Mouse (Mus musculus) hindbrain, embryonic 16.5 days (tissue): ENCODE data around the gene Mpped2. TPM values are rescaled to one million over a fixed set of nuclear protein-coding genes. Genes with fewer than 3 reads are reported as not detected.
A peak's percentile ranks its signal among the peaks of the same experiment; 100 is the strongest.

Experiments used
- ATAC-seq: fragments of 200-750 bp; cut with Nextera tagmentation; 2 replicates; pipeline ENCODE4 v1.8.0; 2017; ENCODE audit warnings: moderate TSS enrichment, moderate library complexity
- H3K27ac ChIP-seq: fragments of 300-500 bp; sonication (generic); 2 replicates; pipeline ENCODE4 v1.5.1; 2014; ENCODE audit warnings: low read depth, mild to moderate bottlenecking, control low read depth, low read length, moderate library complexity
- H3K27me3 ChIP-seq: fragments of 300-500 bp; sonication (generic); replicated peaks from 2 replicates; pipeline ENCODE4 v1.6.1; 2014; ENCODE audit warnings: low read length; ENCODE audit not compliant: control insufficient read depth, insufficient read depth
- H3K36me3 ChIP-seq: fragments of 300-500 bp; sonication (generic); 2 replicates; pipeline ENCODE4 v1.6.1; 2014; ENCODE audit warnings: mild to moderate bottlenecking, low read length, moderate library complexity, mixed read lengths; ENCODE audit not compliant: control insufficient read depth, insufficient read depth
- H3K4me1 ChIP-seq: fragments of 300-500 bp; sonication (generic); 2 replicates; pipeline ENCODE4 v1.6.1; 2014; ENCODE audit warnings: low read depth, low read length; ENCODE audit not compliant: control insufficient read depth, insufficient read depth
- H3K4me2 ChIP-seq: fragments of 300-500 bp; sonication (generic); 2 replicates; pipeline ENCODE4 v1.6.1; 2014; ENCODE audit warnings: mild to moderate bottlenecking, low read length, control low read depth, moderate library complexity
- H3K4me3 ChIP-seq: fragments of 300-500 bp; sonication (generic); 2 replicates; pipeline ENCODE4 v1.5.1; 2014; ENCODE audit warnings: mild to moderate bottlenecking, low read length, control low read depth, moderate library complexity
- H3K9ac ChIP-seq: fragments of 300-500 bp; sonication (generic); 2 replicates; pipeline ENCODE4 v1.6.1; 2014; ENCODE audit warnings: low read depth, mild to moderate bottlenecking, control low read depth, low read length, moderate library complexity
- H3K9me3 ChIP-seq: fragments of 300-500 bp; sonication (generic); 2 replicates; pipeline ENCODE4 v1.6.1; 2014; ENCODE audit warnings: mild to moderate bottlenecking, low read length, moderate library complexity; ENCODE audit not compliant: control insufficient read depth
- WGBS: fragments of 180-500 bp; shearing (Covaris S2); extraction: QIAGEN DNeasy Blood & Tissue Kit; methylation state at CpG from one replicate; pipeline ENCODE4 v1.1.7; 2014; 5-methylcytosine and 5-hydroxymethylcytosine counted together
- polyA plus RNA-seq: library from polyadenylated mRNA; unstranded; fragments of >200 nt; fragmentation: Nextera tagmentation; extraction: Ambion mirVana; gene quantifications from 2 replicates; pipeline ENCODE4 v1.2.1, GENCODE M21; 2015

Gene Mpped2
- polyA plus RNA-seq: 112 and 122 TPM in 2 replicates

DNA sequence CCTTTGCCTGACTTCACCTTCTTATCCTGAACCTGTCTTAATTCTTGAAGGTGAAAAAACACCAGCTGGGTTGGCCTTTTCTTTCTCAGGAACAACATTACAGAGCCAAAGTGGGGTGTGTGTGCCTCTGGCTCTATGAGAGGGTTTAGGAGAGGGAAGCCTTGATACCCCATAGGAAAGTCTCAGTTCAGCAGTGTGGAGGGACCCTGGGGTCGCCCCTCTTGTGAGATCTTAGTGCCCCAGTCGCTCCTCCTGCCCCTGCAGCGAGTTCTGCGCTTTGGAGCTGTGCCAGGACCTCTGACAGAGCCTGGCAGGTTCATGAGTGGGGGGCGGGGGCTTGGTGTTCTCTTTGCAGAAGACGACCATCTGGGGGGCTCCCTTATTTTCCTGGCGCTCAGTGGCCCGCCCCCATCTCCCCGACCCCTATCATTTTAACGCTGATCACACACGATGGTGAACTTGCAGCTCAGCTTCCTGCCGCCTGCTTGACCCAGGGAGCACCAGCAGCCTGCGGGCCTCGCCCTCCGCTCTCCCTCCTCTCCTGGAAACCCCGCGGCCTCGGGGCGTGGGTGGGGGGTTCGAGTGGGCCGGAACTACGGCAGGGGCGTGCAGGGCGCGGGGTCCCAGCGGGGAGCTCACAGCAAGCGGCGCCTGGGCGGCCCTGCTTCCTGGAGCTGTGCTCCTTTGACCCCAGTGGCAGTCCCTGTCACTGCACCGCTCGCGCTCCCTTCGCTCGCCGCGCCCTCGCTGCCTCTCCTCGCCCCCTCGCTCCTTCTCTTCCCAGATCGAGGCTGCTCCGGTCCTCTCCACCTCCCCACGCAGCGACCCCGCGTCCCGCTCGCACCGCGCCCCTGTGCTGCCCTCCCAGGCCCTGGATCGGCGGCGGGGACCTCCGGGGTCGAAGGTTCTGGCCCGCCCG lies at the start of gene Mpped2:
Gene Mpped2 (plus strand): TSS at position 487 of the 919 bp plus-strand sequence.
- H3K27me3 ChIP-seq: no peaks in the 10 kb centered on the region
- under 1% methylated on average over 51 of the region's 56 CpGs for WGBS
- peak within 1 kb of the TSS; percentile 87 for H3K4me3 ChIP-seq
- ATAC-seq: peak; percentile 63
- H3K36me3 ChIP-seq: no peaks in the 10 kb centered on the region
- no peaks in the 10 kb centered on the region for H3K9me3 ChIP-seq
- peak within 1 kb of the TSS; percentile 96 for H3K27ac ChIP-seq
- H3K4me1 ChIP-seq: peaks cover 13% of the 10 kb centered on the region
- H3K4me2 ChIP-seq: peak within 1 kb of the TSS; percentile 93
- peak within 1 kb of the TSS; percentile 98 for H3K9ac ChIP-seq

GRCm38 (mm10) chr2:106644782-106645181 lies 48.3 kb upstream of the Mpped2 start:
- Histone ChIP-seq H3K4me3 (no peak overlapping the region), H3K9me3 (no peaks in the 10 kb centered on the region), H3K27me3 (no peaks in the 10 kb centered on the region), H3K4me1 (no peaks in the 10 kb centered on the region), H3K9ac (no peak overlapping the region), H3K36me3 (no peaks in the 10 kb centered on the region), H3K4me2 (no peak overlapping the region), H3K27ac (no peak overlapping the region)
- 93% methylated on average over 3 of the region's 3 CpGs for WGBS
- ATAC-seq: no peak

DNA sequence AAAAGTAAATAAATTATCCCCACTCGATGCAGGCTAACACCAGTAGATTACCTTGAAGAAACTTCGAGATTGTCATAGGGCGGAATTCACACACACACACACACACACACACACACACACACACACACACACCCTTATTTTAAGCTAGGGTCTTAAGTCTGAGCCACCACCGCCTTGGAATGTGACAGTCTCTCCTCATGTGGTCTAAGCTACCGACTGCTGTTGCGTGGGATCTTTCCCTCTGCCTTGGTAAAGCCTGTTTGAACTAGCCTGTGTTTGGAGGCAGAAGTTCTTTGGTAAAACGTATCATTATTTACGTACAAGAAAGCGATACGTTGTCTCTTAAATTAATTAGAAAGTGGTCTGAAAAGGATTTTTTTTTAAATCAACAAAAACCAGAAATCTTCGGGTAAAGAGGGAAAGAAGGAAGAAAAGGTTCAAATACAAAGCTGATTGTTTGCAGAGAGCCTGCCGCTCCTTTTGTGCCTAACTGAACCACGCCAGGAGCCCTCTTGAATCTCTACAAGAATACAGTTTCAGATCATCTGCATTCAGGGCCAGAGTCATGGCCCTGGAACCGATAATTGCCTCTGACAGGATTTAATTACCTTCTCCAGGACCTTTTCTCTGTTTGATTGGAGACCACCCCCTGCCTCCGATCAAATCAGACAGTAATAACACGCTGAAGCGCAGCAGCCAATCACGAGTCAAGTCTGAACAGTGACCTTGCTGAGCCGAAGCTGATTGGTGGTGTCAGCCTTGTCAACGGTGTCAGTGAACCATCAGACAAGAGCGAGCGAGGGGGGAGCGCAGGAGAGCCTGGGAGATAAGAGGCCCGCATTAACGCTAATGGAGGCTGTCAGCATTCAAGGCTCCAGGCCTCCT lies 43.1 kb upstream of the Mpped2 start:
- Histone ChIP-seq H3K27ac (peak overlapping the region; percentile 79), H3K9me3 (no peaks in the 10 kb centered on the region), H3K9ac (peak overlapping the region; percentile 66), H3K4me1 (no peaks in the 10 kb centered on the region), H3K36me3 (no peaks in the 10 kb centered on the region), H3K27me3 (no peaks in the 10 kb centered on the region), H3K4me3 (peak overlapping the region; percentile 42), H3K4me2 (peak overlapping the region; percentile 70)
- 7% methylated on average over 25 of the region's 25 CpGs for WGBS
- peak; percentile 99 for ATAC-seq

DNA sequence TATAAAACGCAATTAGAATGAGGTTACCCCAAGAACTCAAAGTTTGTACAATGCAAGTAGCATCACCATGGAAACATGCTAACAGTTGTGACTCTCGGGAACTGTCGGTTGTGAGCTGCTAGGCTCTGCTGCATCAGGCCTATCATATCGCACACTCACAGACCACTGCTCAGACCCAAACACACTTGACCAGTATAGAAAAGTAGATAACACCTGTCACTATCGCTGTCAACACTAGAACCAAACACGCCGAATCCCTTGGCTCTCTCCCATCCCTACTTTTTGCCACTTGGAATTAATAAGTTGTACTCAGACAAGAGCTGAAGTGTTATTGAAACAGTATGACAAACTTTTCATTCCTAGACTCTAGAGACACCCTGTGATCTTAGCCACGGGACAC lies 40.9 kb upstream of the Mpped2 start:
- Histone ChIP-seq H3K4me1 (no peaks in the 10 kb centered on the region), H3K9ac (no peak overlapping the region), H3K27me3 (no peaks in the 10 kb centered on the region), H3K4me3 (no peak overlapping the region), H3K36me3 (no peaks in the 10 kb centered on the region), H3K4me2 (no peak overlapping the region), H3K9me3 (no peaks in the 10 kb centered on the region), H3K27ac (no peak overlapping the region)
- ATAC-seq: no peak
- WGBS: 74% methylated on average over 8 of the region's 8 CpGs

DNA sequence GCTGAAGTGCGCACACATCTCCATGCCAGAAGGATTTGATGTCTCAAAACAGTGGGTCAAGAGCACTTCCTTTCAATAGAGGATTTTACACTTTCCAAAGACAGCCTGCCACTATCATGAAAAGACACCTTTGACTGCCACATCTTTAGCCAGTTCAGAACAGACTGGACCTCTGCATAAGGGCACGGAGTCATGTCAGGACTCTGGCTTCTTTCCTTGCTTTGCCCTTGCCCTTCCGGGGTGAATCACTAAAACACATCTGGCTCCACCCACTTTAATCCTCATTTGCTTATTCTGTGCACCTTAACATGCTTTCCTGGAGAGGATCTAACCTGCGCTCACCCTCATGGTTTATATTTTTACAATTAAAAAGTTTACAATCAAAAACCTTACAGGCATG lies 40.3 kb upstream of the Mpped2 start:
- H3K27ac ChIP-seq: no peak overlapping the region
- H3K4me2 ChIP-seq: no peak overlapping the region
- no peaks in the 10 kb centered on the region for H3K4me1 ChIP-seq
- H3K4me3 ChIP-seq: no peak overlapping the region
- WGBS: 86% methylated on average over 4 of the region's 4 CpGs
- no peak for ATAC-seq
- H3K9me3 ChIP-seq: no peaks in the 10 kb centered on the region
- H3K36me3 ChIP-seq: no peaks in the 10 kb centered on the region
- no peak overlapping the region for H3K9ac ChIP-seq
- H3K27me3 ChIP-seq: no peaks in the 10 kb centered on the region

DNA sequence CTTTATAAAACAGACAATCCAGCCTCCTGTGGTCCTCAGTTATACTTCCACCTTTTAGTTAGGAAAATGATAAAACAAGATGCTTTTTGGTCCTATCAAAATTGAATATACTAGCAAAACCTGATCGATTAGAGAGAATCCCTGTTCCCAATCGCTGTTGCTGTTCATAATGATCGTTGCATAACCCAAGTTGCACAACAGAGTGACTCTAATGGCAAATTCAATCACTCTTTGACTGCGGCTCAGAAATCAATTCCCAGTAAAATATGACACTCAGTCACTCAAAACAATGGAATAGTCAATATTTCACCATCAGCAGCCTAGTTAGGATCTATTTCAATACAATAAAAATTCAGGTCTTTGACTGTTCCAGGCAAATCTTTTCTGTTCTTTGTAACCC lies 39.8 kb upstream of the Mpped2 start:
- ATAC-seq: no peak
- no peak overlapping the region for H3K4me3 ChIP-seq
- H3K4me1 ChIP-seq: no peaks in the 10 kb centered on the region
- no peak overlapping the region for H3K9ac ChIP-seq
- no peaks in the 10 kb centered on the region for H3K27me3 ChIP-seq
- no peaks in the 10 kb centered on the region for H3K9me3 ChIP-seq
- H3K36me3 ChIP-seq: no peaks in the 10 kb centered on the region
- WGBS: 90% methylated on average over 4 of the region's 4 CpGs
- H3K4me2 ChIP-seq: no peak overlapping the region
- H3K27ac ChIP-seq: no peak overlapping the region

GRCm38 (mm10) chr2:106655271-106655670 lies 37.8 kb upstream of the Mpped2 start:
- Histone ChIP-seq H3K4me1 (no peaks in the 10 kb centered on the region), H3K4me2 (no peak overlapping the region)
- ATAC-seq: no peak

DNA sequence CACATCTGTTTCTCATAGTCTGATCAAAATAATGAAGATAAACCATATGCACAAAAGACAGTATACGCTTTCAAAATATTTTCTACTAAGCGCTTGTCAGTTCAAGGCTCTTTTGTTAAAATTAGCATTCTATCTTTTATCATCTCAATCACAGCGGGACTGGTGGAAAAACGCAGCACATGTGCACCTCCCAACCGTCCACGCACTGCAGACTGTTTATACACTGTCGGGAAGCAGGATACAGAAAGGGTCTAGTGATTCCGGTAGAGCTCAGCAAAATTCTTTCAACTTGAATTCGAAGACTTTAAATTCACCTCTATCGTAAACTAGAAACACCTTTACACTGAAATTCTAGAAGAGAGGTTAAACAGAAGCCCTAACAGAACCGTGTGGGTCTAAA lies 27.8 kb upstream of the Mpped2 start:
- no peaks in the 10 kb centered on the region for H3K36me3 ChIP-seq
- no peaks in the 10 kb centered on the region; the same call in 1 of the 2 replicates for H3K4me1 ChIP-seq
- H3K9ac ChIP-seq: no peak overlapping the region
- H3K4me3 ChIP-seq: no peak overlapping the region
- H3K4me2 ChIP-seq: no peak overlapping the region
- no peaks in the 10 kb centered on the region for H3K9me3 ChIP-seq
- H3K27me3 ChIP-seq: no peaks in the 10 kb centered on the region
- no peak for ATAC-seq
- WGBS: 58% methylated on average over 11 of the region's 11 CpGs
- no peak overlapping the region for H3K27ac ChIP-seq

More at GRCm38 (mm10) chr2:106655271-106655670, 37.8 kb upstream of the Mpped2 start:
- no peak overlapping the region for H3K27ac ChIP-seq
- no peak overlapping the region for H3K9ac ChIP-seq
- WGBS: 74% methylated on average over 4 of the region's 4 CpGs
- H3K36me3 ChIP-seq: no peaks in the 10 kb centered on the region
- no peaks in the 10 kb centered on the region for H3K27me3 ChIP-seq
- H3K9me3 ChIP-seq: no peaks in the 10 kb centered on the region
- no peak overlapping the region for H3K4me3 ChIP-seq

DNA sequence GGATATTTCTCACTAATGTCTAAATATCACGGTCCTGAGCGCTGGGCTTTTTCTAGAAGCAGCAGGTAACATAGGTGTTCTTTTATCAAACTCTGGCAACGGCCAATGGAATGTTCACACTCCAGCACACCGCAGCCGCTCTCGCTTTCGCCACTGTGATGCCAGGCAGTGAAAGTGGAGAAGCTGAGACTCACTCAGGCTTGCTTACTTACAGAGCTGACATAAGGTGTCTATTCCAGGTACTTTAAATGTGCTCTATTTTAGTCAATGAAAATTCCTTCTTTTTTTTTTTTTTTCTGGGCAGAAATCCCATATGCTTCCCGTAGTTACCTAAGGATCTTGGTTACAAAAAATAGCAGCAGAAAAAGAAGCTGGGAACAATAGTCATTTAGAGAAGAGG lies 18.8 kb upstream of the Mpped2 start:
- no peak overlapping the region for H3K4me2 ChIP-seq
- no peaks in the 10 kb centered on the region for H3K36me3 ChIP-seq
- no peak for ATAC-seq
- no peaks in the 10 kb centered on the region for H3K9me3 ChIP-seq
- no peak overlapping the region for H3K9ac ChIP-seq
- H3K27me3 ChIP-seq: no peaks in the 10 kb centered on the region
- H3K4me1 ChIP-seq: no peaks in the 10 kb centered on the region
- H3K4me3 ChIP-seq: no peak overlapping the region
- no peak overlapping the region for H3K27ac ChIP-seq
- 86% methylated on average over 8 of the region's 8 CpGs for WGBS
